Mouse (Mus musculus) thymus, adult 2 months (tissue): ENCODE data around the gene Jmjd7. TPM values are rescaled to one million over a fixed set of nuclear protein-coding genes. Genes with fewer than 3 reads are reported as not detected.

Source experiments
- DNase-seq: peaks from one replicate; pipeline ENCODE4 v3.0.0; 2021
- H3K27ac ChIP-seq: fragments of 200-500 bp; 2 replicates; pipeline ENCODE4 v1.5.1; 2012; ENCODE audit warnings: low read length, control low read depth; ENCODE audit not compliant: control insufficient read depth, insufficient read depth
- H3K27me3 ChIP-seq: fragments of 200-500 bp; 2 replicates; pipeline ENCODE4 v1.6.1; 2012; ENCODE audit warnings: mild to moderate bottlenecking, low read length, moderate library complexity, mixed read lengths; ENCODE audit not compliant: control insufficient read depth, insufficient read depth
- H3K36me3 ChIP-seq: fragments of 200-500 bp; 2 replicates; pipeline ENCODE4 v1.6.1; 2012; ENCODE audit warnings: mild to moderate bottlenecking, low read length, moderate library complexity; ENCODE audit not compliant: control insufficient read depth, insufficient read depth
- H3K4me1 ChIP-seq: fragments of 200-500 bp; replicated peaks from 2 replicates; pipeline ENCODE4 v1.6.1; 2012; ENCODE audit warnings: low read length; ENCODE audit not compliant: control insufficient read depth, insufficient read depth
- H3K4me3 ChIP-seq: fragments of 200-500 bp; 2 replicates; pipeline ENCODE4 v1.5.1; 2012; ENCODE audit warnings: mild to moderate bottlenecking, low read length, control low read depth, moderate library complexity; ENCODE audit not compliant: control insufficient read depth, insufficient read depth
- CTCF ChIP-seq: fragments of 200-500 bp; IDR thresholded peaks from 2 replicates; pipeline ENCODE4 v1.5.1; 2012; ENCODE audit warnings: mild to moderate bottlenecking, control low read depth, low read length, moderate library complexity, borderline replicate concordance; ENCODE audit not compliant: control insufficient read depth, poor library complexity, insufficient read depth; ENCODE audit errors: extremely low read depth
- POLR2A ChIP-seq: fragments of 200-500 bp; IDR thresholded peaks from 2 replicates; pipeline ENCODE4 v1.6.1; 2012; ENCODE audit warnings: mild to moderate bottlenecking, low read length, control low read depth, moderate library complexity; ENCODE audit not compliant: control insufficient read depth, poor library complexity, insufficient read depth; ENCODE audit errors: extremely low read depth
- WGBS: fragments of 180-500 bp; shearing (Covaris S2); methylation state at CpG from one replicate; pipeline ENCODE4 v1.1.7; 2018; 5-methylcytosine and 5-hydroxymethylcytosine counted together
- polyA plus RNA-seq: library from polyadenylated mRNA; depleted of rRNA; stranded (reverse); fragments of >200 nt; gene quantifications from 2 replicates; pipeline ENCODE4 v1.2.3, GENCODE M21; 2012

Jmjd7 gene
- polyA plus RNA-seq, 1 experiment = 15.5 TPM

DNA sequence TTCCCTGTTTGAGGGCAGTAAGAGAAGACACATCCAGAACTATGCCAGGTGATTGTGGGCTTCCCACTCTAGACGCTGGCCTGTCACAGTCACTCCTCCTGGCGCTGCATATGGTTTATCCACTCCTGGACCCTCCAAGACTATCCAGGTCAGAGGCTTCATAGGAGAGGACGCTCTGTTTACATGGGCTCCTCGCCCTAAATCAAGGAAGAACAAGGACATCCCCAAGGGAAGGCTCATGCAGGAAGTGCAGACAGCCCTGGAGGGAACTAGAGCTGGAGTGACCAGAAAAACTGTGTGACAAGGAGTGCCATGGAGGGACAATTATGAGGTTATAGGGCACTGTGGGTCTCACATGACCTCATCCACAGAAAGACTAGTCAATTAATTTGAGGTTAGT is 29.9 kb upstream of the Jmjd7 start:
- no peak for DNase-seq
- no peak for TF ChIP-seq POLR2A
- TF ChIP-seq CTCF = no peak
- Histone ChIP-seq H3K27me3 (no peaks in the 10 kb centered on the region), H3K4me1 (no peaks in the 10 kb centered on the region), H3K4me3 (no peak overlapping the region), H3K27ac (no peak overlapping the region), H3K36me3 (no peaks in the 10 kb centered on the region)
- 94% methylated on average over 4 of the region's 4 CpGs for WGBS

- TF ChIP-seq CTCF = no peak
- no peak for TF ChIP-seq POLR2A
- DNase-seq = no peak
- H3K27ac ChIP-seq = no peak overlapping the region
- 100% methylated on average over 2 of the region's 2 CpGs for WGBS
- no peaks in the 10 kb centered on the region for H3K27me3 ChIP-seq
- no peaks in the 10 kb centered on the region for H3K36me3 ChIP-seq
- no peak overlapping the region for H3K4me3 ChIP-seq
- no peaks in the 10 kb centered on the region for H3K4me1 ChIP-seq
Measured at GRCm38 (mm10) chr2:119999731-120000130, 27.6 kb upstream of the Jmjd7 start.

GRCm38 (mm10) chr2:120000882-120001584 is 26.2 kb upstream of the Jmjd7 start:
- WGBS = 88% methylated on average over 3 of the region's 3 CpGs
- no peak for TF ChIP-seq POLR2A
- no peak for TF ChIP-seq CTCF
- no peak overlapping the region for H3K27ac ChIP-seq
- H3K27me3 ChIP-seq = no peaks in the 10 kb centered on the region
- H3K4me1 ChIP-seq = no peaks in the 10 kb centered on the region
- no peaks in the 10 kb centered on the region for H3K36me3 ChIP-seq
- no peak for DNase-seq
- no peak overlapping the region for H3K4me3 ChIP-seq

GRCm38 (mm10) chr2:120001956-120002355 is 25.3 kb upstream of the Jmjd7 start:
- TF ChIP-seq CTCF (no peak), POLR2A (no peak)
- Histone ChIP-seq H3K27me3 (no peaks in the 10 kb centered on the region), H3K27ac (no peak overlapping the region), H3K36me3 (no peaks in the 10 kb centered on the region), H3K4me1 (no peaks in the 10 kb centered on the region), H3K4me3 (no peak overlapping the region)
- 67% methylated on average over 4 of the region's 4 CpGs for WGBS
- no peak for DNase-seq

- Histone ChIP-seq H3K27ac (no peak overlapping the region), H3K4me1 (no peaks in the 10 kb centered on the region), H3K4me3 (no peak overlapping the region), H3K27me3 (no peaks in the 10 kb centered on the region), H3K36me3 (no peaks in the 10 kb centered on the region)
- TF ChIP-seq POLR2A = no peak
- no peak for TF ChIP-seq CTCF
- WGBS = 92% methylated on average over 2 of the region's 2 CpGs
- no peak for DNase-seq
Measured at GRCm38 (mm10) chr2:120003970-120004369, 23.3 kb upstream of the Jmjd7 start.

DNA sequence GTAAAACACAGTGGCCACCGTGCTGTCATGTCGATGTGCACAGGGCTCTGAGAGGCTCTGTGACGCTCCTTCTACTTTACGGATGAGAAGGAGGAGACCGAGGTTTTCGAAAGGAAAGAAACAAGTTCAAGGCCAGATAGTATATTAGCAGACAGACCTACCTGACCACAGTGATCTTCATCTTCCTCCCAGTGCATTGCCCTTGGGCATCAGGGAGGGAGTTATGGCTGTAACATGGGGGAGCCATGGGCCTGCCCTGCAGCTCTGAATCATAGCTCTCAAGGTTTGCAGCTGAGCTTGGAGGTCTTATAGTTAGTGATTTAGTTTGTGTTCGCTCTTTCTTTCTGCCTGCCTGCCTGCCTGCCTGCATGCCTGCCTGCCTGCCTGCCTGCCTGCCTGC is 20.6 kb upstream of the Jmjd7 start:
- WGBS = 96% methylated on average over 7 of the region's 7 CpGs
- Histone ChIP-seq H3K27ac (no peak overlapping the region), H3K27me3 (no peaks in the 10 kb centered on the region), H3K4me1 (no peaks in the 10 kb centered on the region), H3K36me3 (no peaks in the 10 kb centered on the region), H3K4me3 (no peak overlapping the region)
- DNase-seq = no peak
- no peak for TF ChIP-seq POLR2A
- no peak for TF ChIP-seq CTCF
